Mouse (Mus musculus) limb, embryonic 13.5 days (tissue): ENCODE results near the gene Cfap77. TPM values are rescaled to one million over a fixed set of nuclear protein-coding genes. Genes with fewer than 3 reads are reported as not detected.

Experiments used
- ATAC-seq: fragments of 200-750 bp; cut with Nextera tagmentation; 2 replicates; pipeline ENCODE4 v1.8.0; 2017; ENCODE audit warnings: low read depth, moderate number of reproducible peaks, moderate TSS enrichment; ENCODE audit not compliant: low FRiP score
- H3K27ac ChIP-seq: fragments of 300-500 bp; sonication (generic); 2 replicates; pipeline ENCODE4 v1.5.1; 2015; ENCODE audit warnings: inconsistent platforms, mild to moderate bottlenecking, moderate library complexity
- H3K27me3 ChIP-seq: fragments of 300-500 bp; sonication (generic); 2 replicates; pipeline ENCODE4 v1.6.1; 2015; ENCODE audit warnings: mild to moderate bottlenecking, inconsistent platforms
- H3K36me3 ChIP-seq: fragments of 300-500 bp; sonication (generic); 2 replicates; pipeline ENCODE4 v1.6.1; 2015; ENCODE audit warnings: inconsistent platforms, mild to moderate bottlenecking, moderate library complexity
- H3K4me1 ChIP-seq: fragments of 300-500 bp; sonication (generic); 2 replicates; pipeline ENCODE4 v1.6.1; 2015; ENCODE audit warnings: inconsistent platforms
- H3K4me2 ChIP-seq: fragments of 300-500 bp; sonication (generic); replicated peaks from 2 replicates; pipeline ENCODE4 v1.6.1; 2015; ENCODE audit warnings: inconsistent platforms, mild to moderate bottlenecking, moderate library complexity
- H3K4me3 ChIP-seq: fragments of 300-500 bp; sonication (generic); 2 replicates; pipeline ENCODE4 v1.5.1; 2015; ENCODE audit warnings: moderate library complexity, mild to moderate bottlenecking, inconsistent platforms
- H3K9ac ChIP-seq: fragments of 300-500 bp; sonication (generic); 2 replicates; pipeline ENCODE4 v1.6.1; 2015; ENCODE audit warnings: mild to moderate bottlenecking, inconsistent platforms
- H3K9me3 ChIP-seq: fragments of 300-500 bp; sonication (generic); 2 replicates; pipeline ENCODE4 v1.6.1; 2016; ENCODE audit warnings: inconsistent platforms
- WGBS: fragments of 180-500 bp; shearing (Covaris S2); methylation state at CpG from one replicate; pipeline ENCODE4 v1.1.7; 2015; 5-methylcytosine and 5-hydroxymethylcytosine counted together
- polyA plus RNA-seq: library from polyadenylated mRNA; unstranded; fragments of >200 nt; fragmentation: Nextera tagmentation; extraction: Ambion mirVana; gene quantifications from 2 replicates; pipeline ENCODE4 v1.2.1, GENCODE M21; 2015

The Cfap77 gene
- polyA plus RNA-seq, 1 experiment from 2014 or later = 0.24 TPM

GRCm38 (mm10) chr2:28978461-28978860, 76.4 kb downstream of the Cfap77 start:
- peaks cover 56% of the 10 kb centered on the region for H3K27me3 ChIP-seq

GRCm38 (mm10) chr2:28976635-28977034, 78.2 kb downstream of the Cfap77 start:
- Histone ChIP-seq H3K9ac (no peak overlapping the region), H3K27me3 (peaks cover 69% of the 10 kb centered on the region), H3K4me2 (no peak overlapping the region), H3K27ac (no peak overlapping the region), H3K36me3 (no peaks in the 10 kb centered on the region), H3K4me3 (no peak overlapping the region), H3K4me1 (peaks cover 29% of the 10 kb centered on the region), H3K9me3 (no peaks in the 10 kb centered on the region)
- no peak for ATAC-seq
- 8% methylated on average over 7 of the region's 7 CpGs for WGBS

More at GRCm38 (mm10) chr2:28978461-28978860, 76.4 kb downstream of the Cfap77 start:
- no peak for ATAC-seq
- Histone ChIP-seq H3K4me2 (no peak overlapping the region), H3K4me3 (no peak overlapping the region), H3K36me3 (no peaks in the 10 kb centered on the region), H3K9ac (no peak overlapping the region), H3K9me3 (no peaks in the 10 kb centered on the region), H3K27ac (no peak overlapping the region), H3K4me1 (peaks cover 29% of the 10 kb centered on the region)
- WGBS = 53% methylated on average over 4 of the region's 4 CpGs

GRCm38 (mm10) chr2:28975604-28976003, 79.3 kb downstream of the Cfap77 start:
- 76% methylated on average over 5 of the region's 5 CpGs for WGBS
- peaks cover 76% of the 10 kb centered on the region for H3K27me3 ChIP-seq
- ATAC-seq = no peak

GRCm38 (mm10) chr2:28974520-28974919, 80.3 kb downstream of the Cfap77 start:
- H3K27ac ChIP-seq = no peak overlapping the region
- no peaks in the 10 kb centered on the region for H3K9me3 ChIP-seq
- H3K27me3 ChIP-seq = peaks cover 82% of the 10 kb centered on the region
- no peak overlapping the region for H3K9ac ChIP-seq
- no peaks in the 10 kb centered on the region for H3K36me3 ChIP-seq
- no peak overlapping the region for H3K4me2 ChIP-seq
- WGBS = 14% methylated on average over 6 of the region's 6 CpGs
- ATAC-seq = no peak
- peaks cover 15% of the 10 kb centered on the region for H3K4me1 ChIP-seq
- H3K4me3 ChIP-seq = no peak overlapping the region

More at GRCm38 (mm10) chr2:28975604-28976003, 79.3 kb downstream of the Cfap77 start:
- H3K9me3 ChIP-seq = no peaks in the 10 kb centered on the region
- peaks cover 26% of the 10 kb centered on the region for H3K4me1 ChIP-seq
- no peaks in the 10 kb centered on the region for H3K36me3 ChIP-seq
- H3K4me3 ChIP-seq = no peak overlapping the region
- H3K9ac ChIP-seq = no peak overlapping the region
- H3K4me2 ChIP-seq = no peak overlapping the region
- no peak overlapping the region for H3K27ac ChIP-seq

GRCm38 (mm10) chr2:28973832-28974450, 80.9 kb downstream of the Cfap77 start:
- Histone ChIP-seq H3K9ac (no peak overlapping the region), H3K4me3 (no peak overlapping the region), H3K4me1 (peaks cover 15% of the 10 kb centered on the region), H3K36me3 (no peaks in the 10 kb centered on the region), H3K27ac (no peak overlapping the region), H3K27me3 (peaks cover 87% of the 10 kb centered on the region), H3K9me3 (no peaks in the 10 kb centered on the region), H3K4me2 (no peak overlapping the region)
- WGBS = 22% methylated on average over 15 of the region's 15 CpGs
- ATAC-seq = no peak

- Histone ChIP-seq H3K36me3 (no peaks in the 10 kb centered on the region), H3K9ac (no peak overlapping the region), H3K9me3 (no peaks in the 10 kb centered on the region), H3K27me3 (peaks cover 91% of the 10 kb centered on the region), H3K4me2 (no peak overlapping the region), H3K4me1 (peaks cover 32% of the 10 kb centered on the region), H3K27ac (no peak overlapping the region), H3K4me3 (no peak overlapping the region)
- ATAC-seq = no peak
- 63% methylated on average over 14 of the region's 14 CpGs for WGBS
Observed at GRCm38 (mm10) chr2:28970424-28970823, 84.4 kb downstream of the Cfap77 start.

- no peak for ATAC-seq
- Histone ChIP-seq H3K4me2 (no peak overlapping the region), H3K27ac (no peak overlapping the region), H3K4me1 (peaks cover 17% of the 10 kb centered on the region; the same call in 1 of the 2 replicates), H3K36me3 (no peaks in the 10 kb centered on the region), H3K9ac (no peak overlapping the region), H3K9me3 (no peaks in the 10 kb centered on the region), H3K27me3 (peaks cover 84% of the 10 kb centered on the region), H3K4me3 (no peak overlapping the region)
- WGBS = 57% methylated on average over 1 of the region's 1 CpGs
Observed at GRCm38 (mm10) chr2:28968278-28968677, 86.6 kb downstream of the Cfap77 start.

- no peak for ATAC-seq
- H3K9ac ChIP-seq = no peak overlapping the region
- no peak overlapping the region for H3K27ac ChIP-seq
- no peaks in the 10 kb centered on the region for H3K36me3 ChIP-seq
- no peaks in the 10 kb centered on the region for H3K9me3 ChIP-seq
- no peak overlapping the region for H3K4me2 ChIP-seq
- peaks cover 83% of the 10 kb centered on the region for H3K27me3 ChIP-seq
- no peak overlapping the region for H3K4me3 ChIP-seq
- WGBS = 13% methylated on average over 14 of the region's 14 CpGs
- H3K4me1 ChIP-seq = peaks cover 17% of the 10 kb centered on the region; the same call in 1 of the 2 replicates
Observed at GRCm38 (mm10) chr2:28966151-28966795, 88.6 kb downstream of the Cfap77 start.

GRCm38 (mm10) chr2:28963565-28963964, 91.3 kb downstream of the Cfap77 start:
- Histone ChIP-seq H3K36me3 (no peaks in the 10 kb centered on the region), H3K27ac (no peak overlapping the region), H3K4me2 (no peak overlapping the region), H3K27me3 (peaks cover 70% of the 10 kb centered on the region), H3K4me3 (no peak overlapping the region), H3K9ac (no peak overlapping the region), H3K4me1 (peaks cover 17% of the 10 kb centered on the region; the same call in 1 of the 2 replicates), H3K9me3 (no peaks in the 10 kb centered on the region)
- ATAC-seq = no peak
- 79% methylated on average over 6 of the region's 6 CpGs for WGBS

GRCm38 (mm10) chr2:28961636-28962035, 93.2 kb downstream of the Cfap77 start:
- no peak for ATAC-seq
- no peak overlapping the region for H3K4me3 ChIP-seq
- H3K9ac ChIP-seq = no peak overlapping the region
- H3K9me3 ChIP-seq = no peaks in the 10 kb centered on the region
- no peak overlapping the region for H3K27ac ChIP-seq
- H3K4me2 ChIP-seq = no peak overlapping the region
- H3K4me1 ChIP-seq = peaks cover 12% of the 10 kb centered on the region; the same call in 1 of the 2 replicates
- 65% methylated on average over 5 of the region's 5 CpGs for WGBS
- no peaks in the 10 kb centered on the region for H3K36me3 ChIP-seq
- peaks cover 55% of the 10 kb centered on the region for H3K27me3 ChIP-seq

- H3K36me3 ChIP-seq = no peaks in the 10 kb centered on the region
- no peak overlapping the region for H3K9ac ChIP-seq
- H3K9me3 ChIP-seq = no peaks in the 10 kb centered on the region
- WGBS = 88% methylated on average over 15 of the region's 15 CpGs
- no peak overlapping the region for H3K4me3 ChIP-seq
- ATAC-seq = no peak
- H3K27ac ChIP-seq = no peak overlapping the region
- H3K4me2 ChIP-seq = no peak overlapping the region
- H3K27me3 ChIP-seq = peaks cover 50% of the 10 kb centered on the region
- peaks cover 7% of the 10 kb centered on the region; the same call in 1 of the 2 replicates for H3K4me1 ChIP-seq
Observed at GRCm38 (mm10) chr2:28961024-28961585, 93.8 kb downstream of the Cfap77 start.

- H3K36me3 ChIP-seq = no peaks in the 10 kb centered on the region
- no peak overlapping the region for H3K4me3 ChIP-seq
- H3K4me2 ChIP-seq = no peak overlapping the region
- no peak overlapping the region for H3K27ac ChIP-seq
- H3K9ac ChIP-seq = no peak overlapping the region
- H3K4me1 ChIP-seq = no peaks in the 10 kb centered on the region
- peaks cover 29% of the 10 kb centered on the region for H3K27me3 ChIP-seq
- 84% methylated on average over 4 of the region's 4 CpGs for WGBS
- ATAC-seq = no peak
- H3K9me3 ChIP-seq = no peaks in the 10 kb centered on the region
Observed at GRCm38 (mm10) chr2:28956874-28957273, 98.0 kb downstream of the Cfap77 start.
